Mouse (Mus musculus): ENCODE data around the gene Fxyd1. TPM values are rescaled to one million over a fixed set of nuclear protein-coding genes. Genes with fewer than 3 reads are reported as not detected.

Gene Fxyd1
- polyA plus RNA-seq, 1 experiment from 2014 or later = 21.8 TPM

DNA sequence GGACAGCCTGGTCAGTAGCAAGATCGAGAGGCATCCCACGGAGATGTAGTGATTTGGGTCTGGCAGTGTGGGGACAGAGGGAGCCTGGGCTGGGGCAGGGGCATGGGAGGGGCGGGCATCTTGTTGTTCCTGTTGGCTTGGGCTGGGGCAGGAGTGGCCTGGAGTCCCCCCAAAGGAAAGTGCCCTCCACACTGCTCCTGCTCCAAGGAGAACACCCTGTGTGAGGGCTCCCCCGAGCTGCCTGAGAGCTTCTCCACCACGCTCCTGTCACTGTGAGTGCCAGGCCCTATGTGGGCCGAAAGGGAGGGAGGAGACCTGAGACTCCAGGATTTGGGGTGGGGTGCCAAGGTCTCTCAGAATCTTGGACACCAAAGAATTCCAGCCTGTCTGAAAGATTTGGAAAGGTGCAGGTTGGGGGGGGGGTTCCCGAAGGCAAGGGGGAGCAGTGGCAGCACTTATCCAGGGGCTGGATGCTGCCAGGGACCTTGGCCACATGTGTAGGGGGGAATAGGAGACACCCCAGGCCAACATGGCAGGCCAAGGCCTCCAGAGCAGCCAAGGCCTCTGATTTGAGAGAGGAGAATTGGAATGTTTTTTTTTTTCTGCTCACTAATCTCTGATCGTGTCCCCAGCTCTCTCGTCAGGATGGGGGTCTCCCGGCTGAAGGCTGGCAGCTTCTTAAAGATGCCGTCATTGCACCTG is 3.1 kb upstream of the Fxyd1 start:
- peak overlapping the region; percentile 31; the same call in 1 of the 2 replicates for H3K27ac ChIP-seq (ENCODE audit: low read depth, low read length)
- WGBS = 66% methylated on average over 11 of the region's 11 CpGs
- ATAC-seq (ENCODE audit: insufficient read depth, low FRiP score, low TSS enrichment) (no peak), DNase-seq (ENCODE audit: low spot score) (no peak)
- H3K27me3 ChIP-seq (ENCODE audit: control insufficient read depth, insufficient read depth, low read length) = no peaks in the 10 kb centered on the region
- H3K36me3 ChIP-seq (ENCODE audit: control insufficient read depth, insufficient read depth, low read length) = no peaks in the 10 kb centered on the region
- H3K4me1 ChIP-seq (ENCODE audit: control insufficient read depth, insufficient read depth, low read length) = peaks cover 5% of the 10 kb centered on the region
- no peak overlapping the region for H3K4me3 ChIP-seq (ENCODE audit: low read depth, low read length)
- H3K9me3 ChIP-seq (ENCODE audit: control insufficient read depth, low read length) = no peaks in the 10 kb centered on the region
- H3K4me2 ChIP-seq (ENCODE audit: low read depth) = peak overlapping the region; percentile 1; the same call in 1 of the 2 replicates
- H3K9ac ChIP-seq (ENCODE audit: low read length) = no peak overlapping the region

DNA sequence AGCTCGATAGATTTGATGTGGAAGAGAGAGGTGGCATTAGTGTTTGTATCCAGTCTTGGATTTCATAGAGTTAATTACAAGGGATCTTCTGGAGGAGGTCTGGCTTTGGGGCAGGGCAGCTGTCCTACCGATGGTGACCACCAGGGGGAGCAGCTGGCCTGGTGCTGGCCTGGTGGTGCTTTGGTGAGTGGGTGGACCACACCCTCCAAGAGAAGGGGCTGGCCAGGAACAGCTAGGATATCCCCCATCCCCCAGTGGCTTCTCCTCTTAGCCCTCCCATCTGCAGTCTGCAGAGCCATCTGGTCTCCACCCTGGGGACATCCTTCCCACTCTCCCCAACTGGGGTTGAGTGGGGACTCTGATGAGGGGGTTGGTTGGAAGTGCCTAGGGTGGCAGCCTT is 2.1 kb upstream of the Fxyd1 start, which contains the start of gene Lgi4:
TSS of gene Lgi4 (plus strand) at position 235 of the 400 bp plus-strand sequence.
- DNase-seq (ENCODE audit: low spot score) (peak; percentile 85), ATAC-seq (ENCODE audit: insufficient read depth, low FRiP score, low TSS enrichment) (peak; percentile 67; the same call in 1 of the 2 replicates)
- Histone ChIP-seq H3K36me3 (ENCODE audit: control insufficient read depth, insufficient read depth, low read length) (no peaks in the 10 kb centered on the region), H3K27ac (ENCODE audit: low read depth, low read length) (peak within 1 kb of the TSS; percentile 31; the same call in 1 of the 2 replicates), H3K4me1 (ENCODE audit: control insufficient read depth, insufficient read depth, low read length) (peaks cover 12% of the 10 kb centered on the region), H3K4me2 (ENCODE audit: low read depth) (0 out of 2 replicates have a peak within 1 kb of the TSS, but pooled peaks have one; percentile 1), H3K27me3 (ENCODE audit: control insufficient read depth, insufficient read depth, low read length) (peaks cover 2% of the 10 kb centered on the region; the same call in 1 of the 2 replicates), H3K4me3 (ENCODE audit: low read depth, low read length) (no peak within 1 kb of the TSS), H3K9ac (ENCODE audit: low read length) (no peak within 1 kb of the TSS), H3K9me3 (ENCODE audit: control insufficient read depth, low read length) (no peaks in the 10 kb centered on the region)
- WGBS = 4% methylated on average over 2 of the region's 2 CpGs

DNA sequence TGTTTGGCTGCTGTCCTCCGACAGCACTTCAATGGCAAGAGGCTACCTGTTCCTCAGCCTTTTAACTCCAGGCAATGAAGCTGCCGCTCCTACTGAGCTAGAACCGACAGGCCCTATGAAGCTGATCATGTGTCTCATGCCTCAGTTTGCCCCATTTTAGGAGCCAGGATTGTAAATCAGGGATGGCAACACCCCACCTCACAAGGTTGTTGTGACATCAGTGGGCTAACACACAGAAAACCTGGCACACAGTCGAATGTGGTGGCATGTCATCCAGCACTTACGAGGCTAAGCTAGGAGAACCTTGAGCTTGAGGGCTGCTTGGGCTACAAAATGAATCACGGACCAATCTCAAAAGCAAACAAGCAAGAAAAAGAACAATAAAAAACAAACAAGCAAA is 1.2 kb upstream of the Fxyd1 start:
- Histone ChIP-seq H3K36me3 (ENCODE audit: control insufficient read depth, insufficient read depth, low read length) (no peaks in the 10 kb centered on the region), H3K27me3 (ENCODE audit: control insufficient read depth, insufficient read depth, low read length) (peaks cover 10% of the 10 kb centered on the region), H3K4me1 (ENCODE audit: control insufficient read depth, insufficient read depth, low read length) (peaks cover 12% of the 10 kb centered on the region), H3K9ac (ENCODE audit: low read length) (no peak overlapping the region), H3K27ac (ENCODE audit: low read depth, low read length) (no peak overlapping the region), H3K4me3 (ENCODE audit: low read depth, low read length) (no peak overlapping the region), H3K4me2 (ENCODE audit: low read depth) (no peak overlapping the region), H3K9me3 (ENCODE audit: control insufficient read depth, low read length) (no peaks in the 10 kb centered on the region)
- DNase-seq (ENCODE audit: low spot score) (no peak), ATAC-seq (ENCODE audit: insufficient read depth, low FRiP score, low TSS enrichment) (no peak)
- WGBS = 88% methylated on average over 6 of the region's 6 CpGs

GRCm38 (mm10) chr7:31057730-31058129 is 731 bp upstream of the Fxyd1 start:
- ATAC-seq (ENCODE audit: insufficient read depth, low FRiP score, low TSS enrichment) = no peak

GRCm38 (mm10) chr7:31056448-31056847 is 551 bp downstream of the Fxyd1 start:
- peaks cover 25% of the 10 kb centered on the region for H3K27me3 ChIP-seq (ENCODE audit: control insufficient read depth, insufficient read depth, low read length)

More at GRCm38 (mm10) chr7:31057730-31058129, 731 bp upstream of the Fxyd1 start:
- no peak overlapping the region for H3K9ac ChIP-seq (ENCODE audit: low read length)
- H3K27ac ChIP-seq (ENCODE audit: low read depth, low read length) = no peak overlapping the region
- no peak for DNase-seq (ENCODE audit: low spot score)
- no peaks in the 10 kb centered on the region for H3K36me3 ChIP-seq (ENCODE audit: control insufficient read depth, insufficient read depth, low read length)
- peaks cover 14% of the 10 kb centered on the region for H3K27me3 ChIP-seq (ENCODE audit: control insufficient read depth, insufficient read depth, low read length)
- no peaks in the 10 kb centered on the region for H3K9me3 ChIP-seq (ENCODE audit: control insufficient read depth, low read length)
- WGBS = 72% methylated on average over 5 of the region's 5 CpGs
- H3K4me3 ChIP-seq (ENCODE audit: low read depth, low read length) = no peak overlapping the region
- no peak overlapping the region for H3K4me2 ChIP-seq (ENCODE audit: low read depth)
- H3K4me1 ChIP-seq (ENCODE audit: control insufficient read depth, insufficient read depth, low read length) = peaks cover 12% of the 10 kb centered on the region

DNA sequence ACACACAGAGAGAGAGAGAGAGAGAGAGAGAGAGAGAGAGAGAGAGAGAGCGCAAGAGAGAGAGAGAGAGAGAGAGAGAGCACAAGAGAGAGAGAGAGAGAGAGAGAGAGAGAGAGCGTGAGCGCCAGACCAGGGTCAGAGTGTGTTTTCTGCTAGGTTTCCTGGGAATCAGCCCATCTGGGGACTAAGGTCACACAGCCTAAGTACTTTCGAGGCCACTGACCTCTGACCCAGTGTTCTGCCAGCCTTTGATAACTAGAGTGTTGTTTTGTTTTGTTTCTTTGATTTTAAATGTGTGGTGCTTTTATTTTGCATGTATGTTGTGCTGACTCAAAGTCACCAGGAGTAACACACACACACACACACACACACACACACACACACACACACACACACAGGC is 1.1 kb downstream of the Fxyd1 start:
- Histone ChIP-seq H3K4me1 (ENCODE audit: control insufficient read depth, insufficient read depth, low read length) (peaks cover 15% of the 10 kb centered on the region), H3K27me3 (ENCODE audit: control insufficient read depth, insufficient read depth, low read length) (peaks cover 30% of the 10 kb centered on the region)

More at GRCm38 (mm10) chr7:31056448-31056847, 551 bp downstream of the Fxyd1 start:
- H3K4me2 ChIP-seq (ENCODE audit: low read depth) = no peak overlapping the region
- H3K4me1 ChIP-seq (ENCODE audit: control insufficient read depth, insufficient read depth, low read length) = peaks cover 15% of the 10 kb centered on the region
- H3K27ac ChIP-seq (ENCODE audit: low read depth, low read length) = no peak overlapping the region
- no peak for ATAC-seq (ENCODE audit: insufficient read depth, low FRiP score, low TSS enrichment)
- DNase-seq (ENCODE audit: low spot score) = no peak
- H3K4me3 ChIP-seq (ENCODE audit: low read depth, low read length) = no peak overlapping the region
- H3K36me3 ChIP-seq (ENCODE audit: control insufficient read depth, insufficient read depth, low read length) = no peaks in the 10 kb centered on the region
- H3K9me3 ChIP-seq (ENCODE audit: control insufficient read depth, low read length) = no peaks in the 10 kb centered on the region
- H3K9ac ChIP-seq (ENCODE audit: low read length) = no peak overlapping the region
- WGBS = 63% methylated on average over 7 of the region's 7 CpGs

DNA sequence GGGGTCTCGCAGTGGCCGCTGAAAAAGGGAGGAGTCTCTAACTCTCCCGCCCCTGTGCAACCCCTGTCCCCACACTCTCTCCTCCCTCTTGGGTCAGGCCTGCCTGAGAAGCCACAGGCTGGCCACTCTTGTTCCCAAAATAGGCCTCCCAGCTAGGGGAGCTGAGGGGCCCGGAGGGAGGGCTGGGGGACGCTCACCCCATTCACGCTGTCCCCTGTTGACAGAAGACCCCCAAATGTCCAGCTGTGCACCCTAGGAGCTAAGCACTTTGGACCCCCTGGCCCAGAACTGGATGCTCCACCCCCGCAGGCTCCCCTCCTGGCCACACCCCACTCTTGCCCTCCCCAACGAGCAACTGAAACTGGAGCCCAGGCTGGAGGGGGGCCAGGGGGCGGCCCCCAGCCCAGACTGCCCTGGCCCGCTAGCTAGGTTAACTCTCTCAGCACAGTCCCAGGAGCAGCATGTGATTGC is 1.6 kb downstream of the Fxyd1 start:
- DNase-seq (ENCODE audit: low spot score) = peak; percentile 50
- Histone ChIP-seq H3K4me3 (ENCODE audit: low read depth, low read length) (no peak overlapping the region), H3K36me3 (ENCODE audit: control insufficient read depth, insufficient read depth, low read length) (no peaks in the 10 kb centered on the region), H3K27ac (ENCODE audit: low read depth, low read length) (no peak overlapping the region), H3K27me3 (ENCODE audit: control insufficient read depth, insufficient read depth, low read length) (peaks cover 35% of the 10 kb centered on the region), H3K4me2 (ENCODE audit: low read depth) (peak overlapping the region; percentile 14; the same call in 1 of the 2 replicates), H3K4me1 (ENCODE audit: control insufficient read depth, insufficient read depth, low read length) (peaks cover 15% of the 10 kb centered on the region), H3K9me3 (ENCODE audit: control insufficient read depth, low read length) (no peaks in the 10 kb centered on the region), H3K9ac (ENCODE audit: low read length) (no peak overlapping the region; the same call in 1 of the 2 replicates)
- under 1% methylated on average over 9 of the region's 10 CpGs for WGBS
- no peak for ATAC-seq (ENCODE audit: insufficient read depth, low FRiP score, low TSS enrichment)

More for the DNA sequence above, 1.1 kb downstream of the Fxyd1 start:
- WGBS = 36% methylated on average over 3 of the region's 4 CpGs
- ATAC-seq (ENCODE audit: insufficient read depth, low FRiP score, low TSS enrichment) = no peak
- no peak for DNase-seq (ENCODE audit: low spot score)
- no peak overlapping the region for H3K27ac ChIP-seq (ENCODE audit: low read depth, low read length)
- H3K9ac ChIP-seq (ENCODE audit: low read length) = no peak overlapping the region
- no peaks in the 10 kb centered on the region for H3K36me3 ChIP-seq (ENCODE audit: control insufficient read depth, insufficient read depth, low read length)
- H3K4me2 ChIP-seq (ENCODE audit: low read depth) = no peak overlapping the region
- H3K4me3 ChIP-seq (ENCODE audit: low read depth, low read length) = no peak overlapping the region
- H3K9me3 ChIP-seq (ENCODE audit: control insufficient read depth, low read length) = no peaks in the 10 kb centered on the region

DNA sequence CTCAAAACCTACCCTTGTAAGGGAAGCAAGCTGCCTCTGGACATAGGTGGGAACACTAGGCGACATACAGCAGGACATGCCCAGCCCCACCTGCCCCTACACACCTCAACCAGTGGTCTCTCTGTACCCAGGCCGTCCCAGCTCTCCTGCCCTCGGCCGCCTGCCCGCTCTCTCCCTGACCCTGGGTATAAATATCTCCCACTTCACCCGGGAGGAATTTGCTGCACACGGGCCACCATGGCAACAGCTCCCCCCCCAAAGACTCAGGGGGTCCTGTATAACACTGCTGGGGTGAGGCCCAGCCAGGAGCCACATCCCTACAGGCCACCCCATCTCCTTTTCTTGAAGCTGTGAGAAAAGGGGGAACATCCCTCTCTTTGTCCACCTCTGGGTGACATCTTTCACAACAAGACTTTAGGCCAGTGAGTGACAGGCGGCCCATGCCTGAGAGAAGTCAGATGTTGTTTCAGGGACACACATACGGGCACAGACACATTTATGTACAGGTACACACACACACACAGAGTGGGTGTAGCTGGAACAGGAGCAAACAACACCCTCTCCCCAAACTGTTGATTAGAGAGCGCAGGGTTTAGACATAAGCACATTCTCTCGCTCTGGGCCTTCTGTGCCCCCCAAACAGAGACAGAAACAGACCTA is 2.2 kb downstream of the Fxyd1 start:
- ATAC-seq (ENCODE audit: insufficient read depth, low FRiP score, low TSS enrichment) (no peak), DNase-seq (ENCODE audit: low spot score) (no peak)
- Histone ChIP-seq H3K4me3 (ENCODE audit: low read depth, low read length) (no peak overlapping the region), H3K27ac (ENCODE audit: low read depth, low read length) (no peak overlapping the region), H3K4me1 (ENCODE audit: control insufficient read depth, insufficient read depth, low read length) (peaks cover 15% of the 10 kb centered on the region), H3K4me2 (ENCODE audit: low read depth) (peak overlapping the region; percentile 14; the same call in 1 of the 2 replicates), H3K36me3 (ENCODE audit: control insufficient read depth, insufficient read depth, low read length) (no peaks in the 10 kb centered on the region), H3K9me3 (ENCODE audit: control insufficient read depth, low read length) (no peaks in the 10 kb centered on the region), H3K9ac (ENCODE audit: low read length) (no peak overlapping the region; the same call in 1 of the 2 replicates), H3K27me3 (ENCODE audit: control insufficient read depth, insufficient read depth, low read length) (peaks cover 41% of the 10 kb centered on the region)
- WGBS = 52% methylated on average over 11 of the region's 11 CpGs

Measured in neural tube, embryonic 11.5 days (tissue).